Comparison of ENCODE assay signal across 17 mouse cellular contexts in the genomic region with DNA sequence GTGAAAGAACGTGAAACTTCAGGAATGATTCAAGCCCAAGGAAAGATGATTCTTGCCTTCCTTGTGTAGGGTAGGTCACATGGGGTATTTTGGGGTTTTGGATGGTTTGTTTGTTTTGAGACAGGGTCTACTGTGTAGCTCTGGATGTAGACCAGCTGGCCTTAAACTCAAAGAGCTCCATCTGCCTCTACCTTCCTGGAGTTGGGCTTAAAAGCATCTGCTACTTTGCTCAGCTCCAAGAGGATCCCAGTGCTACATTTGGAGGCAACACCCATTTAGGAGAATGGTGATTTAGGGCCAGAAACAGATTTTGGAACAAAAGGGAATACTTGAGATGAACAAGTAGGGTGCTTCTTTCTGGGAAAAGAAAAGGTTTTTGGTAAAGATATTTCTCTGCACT.
"Had no signal": no experiment of that assay in that cellular context is flagged by ENCODE, and none has a peak within 500 bp of the region (broad histone marks: within the 10 kb centered on the region; RNA-seq: fewer than 3 reads in every experiment).

No protein-coding gene starts in this region.

- DNase-seq: kidney, postnatal 14 days; kidney, postnatal 4 days; left cerebral cortex, postnatal 4 days; lung, adult 2 months; lung, postnatal 14 days; lung, postnatal 4 days; midbrain, embryonic 14.5 days; retina, postnatal 1 day; thymus, adult 18-20 months; thymus, postnatal 36 days had no signal

- H3K9me3 ChIP-seq: limb, embryonic 12.5 days; limb, embryonic 15.5 days; liver, embryonic 15.5 days; neural tube, embryonic 13.5 days had no signal

- H3K9ac ChIP-seq: limb, embryonic 12.5 days; limb, embryonic 15.5 days; liver, embryonic 15.5 days; neural tube, embryonic 13.5 days had no signal

- H3K4me2 ChIP-seq: limb, embryonic 12.5 days; limb, embryonic 15.5 days; liver, embryonic 11.5 days; liver, embryonic 15.5 days; midbrain, embryonic 11.5 days; neural tube, embryonic 13.5 days had no signal

- H3K27me3 ChIP-seq: limb, embryonic 12.5 days; limb, embryonic 15.5 days; liver, embryonic 15.5 days; neural tube, embryonic 13.5 days had no signal

- H3K27ac ChIP-seq: limb, embryonic 12.5 days; limb, embryonic 15.5 days; liver, embryonic 15.5 days; neural tube, embryonic 13.5 days had no signal

- H3K4me1 ChIP-seq: limb, embryonic 12.5 days; limb, embryonic 15.5 days; neural tube, embryonic 13.5 days had no signal

- H3K4me3 ChIP-seq: limb, embryonic 12.5 days; limb, embryonic 15.5 days; liver, embryonic 15.5 days; myocyte; neural tube, embryonic 13.5 days had no signal
